Mouse (Mus musculus) CH12.LX (cell line): ENCODE results near the gene Klf3.

Experiments
- CHD1 ChIP-seq: IDR thresholded peaks from 2 replicates; pipeline ENCODE4 v1.6.1; 2012; ENCODE audit warnings: low read depth, low read length, improper control_type of control experiment, inconsistent platforms
- CTCF ChIP-seq, 2 experiments: IDR thresholded peaks in 1 of 2; conservative IDR thresholded peaks in 1 of 2; 2 replicates each; pipeline ENCODE4 v1.5.1; 2011 to 2012; ENCODE audit warnings: low read depth in 2 of 2, low read length in 2 of 2, improper control_type of control experiment in 1 of 2, inconsistent platforms in 1 of 2, mild to moderate bottlenecking in 1 of 2, moderate library complexity in 1 of 2
- ETS1 ChIP-seq: conservative IDR thresholded peaks from 2 replicates; pipeline ENCODE4 v1.6.1; 2012; ENCODE audit warnings: low read depth, mild to moderate bottlenecking, inconsistent platforms, low read length, improper control_type of control experiment, moderate library complexity
- GABPA ChIP-seq: IDR thresholded peaks from 2 replicates; pipeline ENCODE4 v1.6.1; 2012; ENCODE audit warnings: low read depth, low read length, improper control_type of control experiment, inconsistent platforms; ENCODE audit not compliant: insufficient replicate concordance
- HCFC1 ChIP-seq: IDR thresholded peaks from 2 replicates; pipeline ENCODE4 v1.6.1; 2012; ENCODE audit warnings: low read depth, mild to moderate bottlenecking, inconsistent platforms, low read length, improper control_type of control experiment
- IRF4 ChIP-seq: IDR thresholded peaks from 2 replicates; pipeline ENCODE4 v1.6.1; 2014; ENCODE audit warnings: low read depth, mild to moderate bottlenecking, inconsistent platforms, low read length, improper control_type of control experiment
- JUND ChIP-seq: conservative IDR thresholded peaks from 2 replicates; pipeline ENCODE4 v1.6.1; 2011; ENCODE audit warnings: low read depth, low read length, improper control_type of control experiment
- MAX ChIP-seq: IDR thresholded peaks from 2 replicates; pipeline ENCODE4 v1.6.1; 2011; ENCODE audit warnings: low read length, improper control_type of control experiment
- POLR2A ChIP-seq: IDR thresholded peaks from 2 replicates; pipeline ENCODE4 v1.6.1; 2011; ENCODE audit warnings: low read depth, mild to moderate bottlenecking, improper control_type of control experiment, low read length
- TCF12 ChIP-seq: IDR thresholded peaks from 2 replicates; pipeline ENCODE4 v1.6.1; 2014; ENCODE audit warnings: low read depth, mild to moderate bottlenecking, inconsistent platforms, low read length, improper control_type of control experiment
- UBTF ChIP-seq: IDR thresholded peaks from 2 replicates; pipeline ENCODE4 v1.6.1; 2012; ENCODE audit warnings: low read depth, mild to moderate bottlenecking, inconsistent platforms, low read length, improper control_type of control experiment, moderate library complexity
- USF2 ChIP-seq: conservative IDR thresholded peaks from 2 replicates; pipeline ENCODE4 v1.6.1; 2011; ENCODE audit warnings: low read depth, low read length, improper control_type of control experiment

GRCm38 (mm10) chr5:64810860-64811499, 7.8 kb downstream of the Klf3 start:
- no peak for TF ChIP-seq JUND
- TF ChIP-seq ETS1, result no peak
- TF ChIP-seq GABPA, result no peak
- TF ChIP-seq CHD1, result no peak
- no peak for TF ChIP-seq USF2
- TF ChIP-seq POLR2A, result no peak
- TF ChIP-seq UBTF, result no peak
- TF ChIP-seq CTCF (conservative IDR thresholded peaks at IDR 0.05 in 1 of 2, IDR thresholded peaks at IDR 0.05 in 1 of 2; ENCODE audit: low read depth in 2 of 2, low read length in 2 of 2), result no peak
- TF ChIP-seq IRF4, result no peak
- TF ChIP-seq MAX, result no peak
- no peak for TF ChIP-seq HCFC1
- no peak for TF ChIP-seq TCF12
